Comparison of ENCODE assay signal across 9 mouse cellular contexts in the genomic region with DNA sequence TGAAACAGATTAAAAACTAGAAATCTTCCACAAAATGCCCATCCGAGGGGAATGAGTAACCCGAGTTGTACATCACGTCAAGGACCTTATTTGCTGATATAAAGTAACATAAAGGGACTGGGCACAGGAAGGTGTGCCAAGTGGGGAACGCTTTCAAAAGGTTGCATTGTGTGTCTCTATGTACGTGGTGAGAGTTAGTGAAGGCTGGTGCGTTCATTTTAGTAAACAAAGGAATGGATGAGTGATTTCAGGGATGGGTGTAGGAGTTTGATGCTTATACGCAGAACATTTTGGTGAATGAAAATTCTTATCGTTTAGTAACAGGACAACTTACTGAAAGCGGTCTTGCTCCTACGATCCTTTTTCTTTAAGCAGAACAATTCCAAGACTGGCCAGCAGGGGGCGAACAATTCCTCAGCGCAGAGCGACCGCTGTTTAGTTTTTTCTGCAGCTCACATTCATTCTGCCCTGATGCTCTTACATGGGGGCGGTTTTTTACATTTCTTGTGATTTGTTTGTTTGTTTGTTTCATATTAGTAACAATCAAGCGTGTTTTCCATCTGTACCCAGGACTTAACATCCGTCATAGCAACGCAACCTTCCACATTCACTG. TPM values are rescaled to one million over a fixed set of nuclear protein-coding genes. Genes with fewer than 3 reads are reported as not detected.
A peak's percentile ranks its signal among the peaks of the same experiment; 100 is the strongest.
DNase-seq lines count a peak whose midpoint lies in the region; ATAC-seq lines count a peak whose summit lies in the region.
"Had no signal": no experiment of that assay in that cellular context is flagged by ENCODE, and none has a peak within 500 bp of the region (broad histone marks: within the 10 kb centered on the region; RNA-seq: fewer than 3 reads in every experiment).

No protein-coding gene starts in this region.

- H3K27ac ChIP-seq in forebrain, embryonic 12.5 days: no peak overlapping the region
- H3K27ac ChIP-seq in hindbrain, embryonic 11.5 days (ENCODE audit: low read depth, low read length): no peak overlapping the region
- no peak overlapping the region for H3K27ac ChIP-seq in midbrain, embryonic 10.5 days (replicated peaks)
- H3K27ac ChIP-seq: macrophage had no signal

- intact Hi-C loops in left cerebral cortex, postnatal 10 days (cut with DNase I): loop anchor here (5.0 kb wide), 2 partner anchors 87 to 157 kb away; no protein-coding TSS in a partner anchor

- H3K4me3 ChIP-seq in forebrain, embryonic 12.5 days (replicated peaks): 0 out of 2 replicates have a peak overlapping the region, but pooled peaks have one; percentile 13
- no peak overlapping the region for H3K4me3 ChIP-seq in hindbrain, embryonic 11.5 days (ENCODE audit: low read depth, low read length)
- peak overlapping the region; percentile 7; the same call in 1 of the 2 replicates for H3K4me3 ChIP-seq in midbrain, embryonic 10.5 days

- H3K9ac ChIP-seq in forebrain, embryonic 12.5 days: no peak overlapping the region
- no peak overlapping the region for H3K9ac ChIP-seq in hindbrain, embryonic 11.5 days (ENCODE audit: low read depth, low read length)

- DNase-seq in MEL-GATA-1-ER (ENCODE audit: extremely low read depth, low read depth): peak; percentile 69
- DNase-seq in c-Kit-positive CD71-positive TER-119-negative erythroid progenitor cells, embryonic 14.5 days (ENCODE audit: low read depth): peak; percentile 50
- peak; percentile 87 for DNase-seq in hindbrain, embryonic 11.5 days (ENCODE audit: low spot score)
- peak; percentile 60 to 72 for DNase-seq in left cerebral cortex, postnatal 10 days (ENCODE audit: extremely low spot score in 1 of 2, low spot score in 2 of 2)
- DNase-seq in midbrain, embryonic 10.5 days (ENCODE audit: low spot score): peak; percentile 73
- DNase-seq in right cerebral cortex, postnatal 4 days: peak; percentile 90

- H3K4me2 ChIP-seq in forebrain, embryonic 12.5 days: peak overlapping the region; percentile 30; the same call in 1 of the 2 replicates
- no peak overlapping the region for H3K4me2 ChIP-seq in hindbrain, embryonic 11.5 days (replicated peaks; ENCODE audit: low read depth, low read length)

- WGBS in forebrain, embryonic 12.5 days: 24% methylated on average over 18 of the region's 18 CpGs
- WGBS in hindbrain, embryonic 11.5 days: 28% methylated on average over 18 of the region's 18 CpGs
- 27% methylated on average over 18 of the region's 18 CpGs for WGBS in midbrain, embryonic 10.5 days

- peak; percentile 60; the same call in 1 of the 2 replicates for ATAC-seq in forebrain, embryonic 12.5 days (ENCODE audit: low FRiP score)
- ATAC-seq in hindbrain, embryonic 11.5 days (ENCODE audit: low FRiP score): peak; percentile 54; the same call in 1 of the 2 replicates
- ATAC-seq in monocyte, adult 5-6 weeks (replicated peaks; ENCODE audit: insufficient number of reproducible peaks, low FRiP score, low TSS enrichment, poor library complexity, severe bottlenecking): no peak

- H3K27me3 ChIP-seq in forebrain, embryonic 12.5 days: no peaks in the 10 kb centered on the region
- no peaks in the 10 kb centered on the region for H3K27me3 ChIP-seq in hindbrain, embryonic 11.5 days (ENCODE audit: control insufficient read depth, insufficient read depth, low read length)
- H3K27me3 ChIP-seq in midbrain, embryonic 10.5 days (ENCODE audit: low read depth, poor library complexity, severe bottlenecking): no peaks in the 10 kb centered on the region

- no peaks in the 10 kb centered on the region for H3K4me1 ChIP-seq in forebrain, embryonic 12.5 days
- no peaks in the 10 kb centered on the region for H3K4me1 ChIP-seq in hindbrain, embryonic 11.5 days (replicated peaks; ENCODE audit: control insufficient read depth, insufficient read depth, low read length)
- 0 out of 2 replicates have a peak, but pooled peaks cover 3% of the 10 kb centered on the region for H3K4me1 ChIP-seq in midbrain, embryonic 10.5 days

- no peaks in the 10 kb centered on the region for H3K9me3 ChIP-seq in forebrain, embryonic 12.5 days
- H3K9me3 ChIP-seq in hindbrain, embryonic 11.5 days (ENCODE audit: control insufficient read depth, low read length): no peaks in the 10 kb centered on the region
- no peaks in the 10 kb centered on the region for H3K9me3 ChIP-seq in midbrain, embryonic 10.5 days (replicated peaks)

- H3K36me3 ChIP-seq in forebrain, embryonic 12.5 days (replicated peaks): no peaks in the 10 kb centered on the region
- H3K36me3 ChIP-seq in hindbrain, embryonic 11.5 days (ENCODE audit: control insufficient read depth, insufficient read depth, low read length): no peaks in the 10 kb centered on the region
- no peaks in the 10 kb centered on the region for H3K36me3 ChIP-seq in midbrain, embryonic 10.5 days

RNA-seq across cellular contexts. Expression of gene Ccn2, which starts 35.3 kb away (rescaled TPM):
- 5.0 and 7.7 TPM in 2 replicates for polyA plus RNA-seq in forebrain, embryonic 12.5 days (2016; fragmentation: Nextera tagmentation; extraction: Ambion mirVana)
- polyA plus RNA-seq in hindbrain, embryonic 11.5 days (2014; fragmentation: Nextera tagmentation; extraction: Ambion mirVana): 4.3 and 6.6 TPM in 2 replicates
- total RNA-seq in left cerebral cortex, postnatal 10 days (2021): 10 to 100 TPM; 27.6 to 41.4 TPM
- polyA plus RNA-seq in midbrain, embryonic 10.5 days (2016; fragmentation: Nextera tagmentation; extraction: Ambion mirVana): 7.1 and 10.3 TPM in 2 replicates
- not detected in 3 replicates for total RNA-seq in monocyte, adult 5-6 weeks (2017)
